Mouse (Mus musculus): ENCODE measurements around the gene Krtap5-3. TPM values are rescaled to one million over a fixed set of nuclear protein-coding genes. Genes with fewer than 3 reads are reported as not detected.
"Not testable (repeated sequence)": the region's sequence is repeated elsewhere in the genome, so short reads cannot be mapped to it uniquely, and the experiment has no call there.

The Krtap5-3 gene
- not detected for total RNA-seq (2021)
- long read RNA-seq, result 0 reads

- DNase-seq (ENCODE audit: low spot score in 2 of 2), result no peak
Measured at GRCm38 (mm10) chr7:142201064-142201463, at the start of gene Krtap5-3. Gene Krtap5-3 (plus strand): TSS chr7:142201364.

- no peak for DNase-seq (ENCODE audit: low spot score in 2 of 2)
Measured at GRCm38 (mm10) chr7:142152191-142152590, 49.0 kb upstream of the Krtap5-3 start.

- no peak for DNase-seq (ENCODE audit: low spot score in 2 of 2)
Measured at GRCm38 (mm10) chr7:142155308-142155707, 45.9 kb upstream of the Krtap5-3 start.

- DNase-seq (ENCODE audit: low spot score in 2 of 2), result not testable (repeated sequence)
Measured at GRCm38 (mm10) chr7:142157013-142157412, 44.2 kb upstream of the Krtap5-3 start, which contains the start of gene Gm29735. Gene Gm29735 (minus strand): TSS chr7:142157113.

GRCm38 (mm10) chr7:142159366-142159765 lies 41.8 kb upstream of the Krtap5-3 start:
- no peak for DNase-seq (ENCODE audit: low spot score in 2 of 2)

GRCm38 (mm10) chr7:142165639-142166038 lies 35.5 kb upstream of the Krtap5-3 start, which contains the start of gene Gm4553:
Gene Gm4553 (minus strand): TSS chr7:142165739.
- not testable (repeated sequence) for DNase-seq (ENCODE audit: low spot score in 2 of 2)

- DNase-seq (ENCODE audit: low spot score in 2 of 2), result no peak
Measured at GRCm38 (mm10) chr7:142169836-142170235, 31.3 kb upstream of the Krtap5-3 start.

GRCm38 (mm10) chr7:142175905-142176304 lies 25.3 kb upstream of the Krtap5-3 start, which contains the start of gene Krtap5-2:
Gene Krtap5-2 (minus strand): TSS chr7:142176005.
- DNase-seq (ENCODE audit: low spot score in 2 of 2), result not testable (repeated sequence)

- no peak for DNase-seq (ENCODE audit: low spot score in 2 of 2)
Measured at GRCm38 (mm10) chr7:142178685-142179084, 22.5 kb upstream of the Krtap5-3 start.

GRCm38 (mm10) chr7:142181021-142181420 lies 20.1 kb upstream of the Krtap5-3 start:
- DNase-seq (ENCODE audit: low spot score in 2 of 2), result no peak

- DNase-seq (ENCODE audit: low spot score in 2 of 2), result no peak
Measured at GRCm38 (mm10) chr7:142188156-142188555, 13.0 kb upstream of the Krtap5-3 start.

- no peak for DNase-seq (ENCODE audit: low spot score in 2 of 2)
Measured at GRCm38 (mm10) chr7:142190289-142190688, 10.9 kb upstream of the Krtap5-3 start, which contains the start of gene Gm10153. Gene Gm10153 (minus strand): TSS chr7:142190389.

GRCm38 (mm10) chr7:142198748-142199147 lies 2.4 kb upstream of the Krtap5-3 start:
- no peak for DNase-seq (ENCODE audit: low spot score in 2 of 2)

GRCm38 (mm10) chr7:142205488-142205887 lies 4.3 kb downstream of the Krtap5-3 start:
- DNase-seq (ENCODE audit: low spot score in 2 of 2), result no peak

GRCm38 (mm10) chr7:142206891-142207290 lies 5.7 kb downstream of the Krtap5-3 start:
- not testable (repeated sequence) for DNase-seq (ENCODE audit: low spot score in 2 of 2)

GRCm38 (mm10) chr7:142211559-142211958 lies 10.4 kb downstream of the Krtap5-3 start, which contains the start of gene Gm7579:
Gene Gm7579 (plus strand): TSS chr7:142211859.
- no peak for DNase-seq (ENCODE audit: low spot score in 2 of 2)

- not testable (repeated sequence) for DNase-seq (ENCODE audit: low spot score in 2 of 2)
Measured at GRCm38 (mm10) chr7:142212136-142212535, 11.0 kb downstream of the Krtap5-3 start.

- DNase-seq (ENCODE audit: low spot score in 2 of 2), result no peak
Measured at GRCm38 (mm10) chr7:142224518-142224917, 23.4 kb downstream of the Krtap5-3 start.

GRCm38 (mm10) chr7:142229871-142230270 lies 28.7 kb downstream of the Krtap5-3 start, which contains the start of gene Krtap5-5:
Gene Krtap5-5 (minus strand): TSS chr7:142229971.
- DNase-seq (ENCODE audit: low spot score in 2 of 2), result not testable (repeated sequence)

GRCm38 (mm10) chr7:142231540-142231939 lies 30.4 kb downstream of the Krtap5-3 start:
- no peak for DNase-seq (ENCODE audit: low spot score in 2 of 2)

GRCm38 (mm10) chr7:142240978-142241377 lies 39.8 kb downstream of the Krtap5-3 start, which contains the start of gene Gm40460:
Gene Gm40460 (minus strand): TSS chr7:142241078.
- DNase-seq (ENCODE audit: low spot score in 2 of 2), result no peak

- peak; percentile 56 to 66 for DNase-seq (ENCODE audit: low spot score in 2 of 2)
Measured at GRCm38 (mm10) chr7:142249824-142250223, 48.7 kb downstream of the Krtap5-3 start.
